Mouse (Mus musculus) limb, embryonic 12.5 days (tissue): ENCODE data around the gene Gm45808. TPM values are rescaled to one million over a fixed set of nuclear protein-coding genes. Genes with fewer than 3 reads are reported as not detected.
A peak's percentile ranks its signal among the peaks of the same experiment; 100 is the strongest.
"Not testable (repeated sequence)": the region's sequence is repeated elsewhere in the genome, so short reads cannot be mapped to it uniquely, and the experiment has no call there.

ENCODE experiments used
- ATAC-seq: fragments of 200-750 bp; cut with Nextera tagmentation; 2 replicates; pipeline ENCODE4 v1.8.0; 2017; ENCODE audit warnings: low read depth, moderate TSS enrichment; ENCODE audit not compliant: insufficient number of reproducible peaks, insufficient read depth, low FRiP score, low TSS enrichment
- H3K27ac ChIP-seq: fragments of 300-500 bp; sonication (generic); 2 replicates; pipeline ENCODE4 v1.5.1; 2016; ENCODE audit warnings: mild to moderate bottlenecking, moderate library complexity
- H3K27me3 ChIP-seq: fragments of 300-500 bp; sonication (generic); 2 replicates; pipeline ENCODE4 v1.6.1; 2016; ENCODE audit warnings: mild to moderate bottlenecking, moderate library complexity
- H3K36me3 ChIP-seq: fragments of 300-500 bp; sonication (generic); 2 replicates; pipeline ENCODE4 v1.6.1; 2016; ENCODE audit warnings: mild to moderate bottlenecking, moderate library complexity
- H3K4me1 ChIP-seq: fragments of 300-500 bp; sonication (generic); replicated peaks from 2 replicates; pipeline ENCODE4 v1.6.1; 2016
- H3K4me2 ChIP-seq: fragments of 300-500 bp; sonication (generic); 2 replicates; pipeline ENCODE4 v1.6.1; 2016; ENCODE audit warnings: mild to moderate bottlenecking, moderate library complexity
- H3K4me3 ChIP-seq: fragments of 300-500 bp; sonication (generic); replicated peaks from 2 replicates; pipeline ENCODE4 v1.5.1; 2016; ENCODE audit warnings: mild to moderate bottlenecking
- H3K9ac ChIP-seq: fragments of 300-500 bp; sonication (generic); replicated peaks from 2 replicates; pipeline ENCODE4 v1.6.1; 2016; ENCODE audit warnings: mild to moderate bottlenecking, moderate library complexity
- H3K9me3 ChIP-seq: fragments of 300-500 bp; sonication (generic); 2 replicates; pipeline ENCODE4 v1.6.1; 2016; ENCODE audit warnings: mild to moderate bottlenecking, moderate library complexity
- WGBS: fragments of 180-500 bp; shearing (Covaris S2); methylation state at CpG from one replicate; pipeline ENCODE4 v1.1.7; 2016; 5-methylcytosine and 5-hydroxymethylcytosine counted together
- polyA plus RNA-seq: library from polyadenylated mRNA; unstranded; fragments of >200 nt; fragmentation: Nextera tagmentation; extraction: Ambion mirVana; gene quantifications from 2 replicates; pipeline ENCODE4 v1.2.1, GENCODE M21; 2016

Gm45808 gene
- polyA plus RNA-seq: not detected in 2 replicates

- Histone ChIP-seq H3K4me2 (no peak within 1 kb of the TSS), H3K4me1 (peaks cover 27% of the 10 kb centered on the region), H3K9ac (no peak within 1 kb of the TSS), H3K36me3 (peaks cover under 1% of the 10 kb centered on the region; the same call in 1 of the 2 replicates), H3K27me3 (no peaks in the 10 kb centered on the region), H3K4me3 (no peak within 1 kb of the TSS; the same call in 1 of the 2 replicates), H3K27ac (peak within 1 kb of the TSS; percentile 74; the same call in 1 of the 2 replicates), H3K9me3 (no peaks in the 10 kb centered on the region)
- no peak for ATAC-seq
- WGBS: 81% methylated on average over 12 of the region's 12 CpGs
Observed at GRCm38 (mm10) chr7:45486761-45487415, at the start of gene Gm45808. Gene Gm45808, minus strand, starts transcription at chr7:45486811.

DNA sequence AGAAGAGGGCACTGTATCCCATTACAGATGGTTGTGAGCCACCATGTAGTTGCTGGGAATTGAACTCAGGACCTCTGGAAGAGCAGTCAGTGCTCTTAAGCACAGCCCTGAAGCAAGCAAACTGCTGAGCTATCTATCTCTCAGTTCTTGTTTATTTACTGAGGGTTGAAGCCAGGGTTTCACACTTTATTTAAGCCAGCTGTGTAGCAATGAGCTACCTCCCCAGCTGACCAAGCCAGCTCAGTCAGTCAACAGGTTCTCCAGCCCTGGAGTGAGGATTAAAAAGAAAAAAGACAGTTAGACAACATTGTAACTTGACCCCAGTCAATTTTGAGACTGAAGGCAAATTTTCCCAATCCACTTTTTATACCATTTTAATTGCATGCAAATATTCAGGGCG lies 49.1 kb upstream of the Gm45808 start:
- Histone ChIP-seq H3K4me1 (peaks cover 6% of the 10 kb centered on the region), H3K4me2 (no peak overlapping the region), H3K9ac (no peak overlapping the region), H3K9me3 (no peaks in the 10 kb centered on the region), H3K36me3 (no peaks in the 10 kb centered on the region), H3K27ac (no peak overlapping the region), H3K4me3 (no peak overlapping the region), H3K27me3 (peaks cover 7% of the 10 kb centered on the region; the same call in 1 of the 2 replicates)
- ATAC-seq: no peak
- 68% methylated on average over 1 of the region's 1 CpGs for WGBS

GRCm38 (mm10) chr7:45530643-45531042 lies 44.0 kb upstream of the Gm45808 start:
- Histone ChIP-seq H3K4me3 (no peak overlapping the region), H3K27ac (peak overlapping the region; percentile 12; the same call in 1 of the 2 replicates), H3K27me3 (0 out of 2 replicates have a peak, but pooled peaks cover 8% of the 10 kb centered on the region), H3K36me3 (no peaks in the 10 kb centered on the region), H3K4me1 (peaks cover 12% of the 10 kb centered on the region; the same call in 1 of the 2 replicates), H3K9me3 (no peaks in the 10 kb centered on the region), H3K9ac (0 out of 2 replicates have a peak overlapping the region, but pooled peaks have one; percentile 27), H3K4me2 (no peak overlapping the region)
- no peak for ATAC-seq
- WGBS: 85% methylated on average over 2 of the region's 2 CpGs

DNA sequence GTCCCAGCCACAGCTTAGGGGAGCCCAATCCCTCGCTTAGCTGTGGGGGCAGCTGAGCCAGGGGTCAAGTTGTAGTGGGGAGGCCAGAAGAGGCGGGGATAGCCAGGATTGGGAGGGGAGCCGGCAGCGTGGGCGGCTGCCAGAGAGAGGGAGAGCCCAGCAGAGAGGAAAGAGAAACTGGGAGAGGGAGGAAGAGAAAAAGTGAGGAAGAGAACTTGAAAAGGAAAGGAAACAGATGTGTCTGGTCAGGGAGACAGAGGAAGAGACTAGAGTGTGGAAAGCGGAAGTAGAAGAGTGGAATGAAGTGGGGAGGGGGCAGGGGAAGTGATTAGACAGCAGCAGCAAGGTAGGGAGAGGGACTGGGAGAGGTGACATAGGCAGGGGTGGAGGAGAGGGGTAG lies 42.9 kb upstream of the Gm45808 start:
- Histone ChIP-seq H3K4me2 (peak overlapping the region; percentile 21; the same call in 1 of the 2 replicates), H3K36me3 (peaks cover 4% of the 10 kb centered on the region; the same call in 1 of the 2 replicates), H3K9me3 (no peaks in the 10 kb centered on the region), H3K27me3 (0 out of 2 replicates have a peak, but pooled peaks cover 8% of the 10 kb centered on the region), H3K4me3 (no peak overlapping the region), H3K4me1 (peaks cover 22% of the 10 kb centered on the region), H3K27ac (peak overlapping the region; percentile 35; the same call in 1 of the 2 replicates), H3K9ac (peak overlapping the region; percentile 40; the same call in 1 of the 2 replicates)
- WGBS: 20% methylated on average over 6 of the region's 6 CpGs
- no peak for ATAC-seq

GRCm38 (mm10) chr7:45527169-45527568 lies 40.6 kb upstream of the Gm45808 start:
- H3K9ac ChIP-seq, H3K27ac ChIP-seq: not testable (repeated sequence)

GRCm38 (mm10) chr7:45526474-45527120 lies 40.0 kb upstream of the Gm45808 start:
- peak overlapping the region; percentile 93 for H3K27ac ChIP-seq
- peaks cover 20% of the 10 kb centered on the region for H3K36me3 ChIP-seq
- H3K9ac ChIP-seq: peak overlapping the region; percentile 47
- H3K4me2 ChIP-seq: peak overlapping the region; percentile 84
- peaks cover 41% of the 10 kb centered on the region for H3K4me1 ChIP-seq
- no peak for ATAC-seq
- H3K9me3 ChIP-seq: no peaks in the 10 kb centered on the region
- 0 out of 2 replicates have a peak, but pooled peaks cover 6% of the 10 kb centered on the region for H3K27me3 ChIP-seq
- WGBS: 25% methylated on average over 7 of the region's 7 CpGs
- H3K4me3 ChIP-seq: peak overlapping the region; percentile 78

More at GRCm38 (mm10) chr7:45527169-45527568, 40.6 kb upstream of the Gm45808 start:
- not testable (repeated sequence) for ATAC-seq, H3K4me2 ChIP-seq, H3K4me3 ChIP-seq, H3K27me3 ChIP-seq, H3K9me3 ChIP-seq
- Histone ChIP-seq H3K4me1 (peaks cover 40% of the 10 kb centered on the region), H3K36me3 (peaks cover 20% of the 10 kb centered on the region)
- whole genome bisulfite sequencing: 85% methylated on average over 6 of the region's 6 CpGs

GRCm38 (mm10) chr7:45525809-45526473 lies 39.3 kb upstream of the Gm45808 start, which contains the start of the genes Ppp1r15a and Plekha4:
Gene Ppp1r15a, minus strand, starts transcription at chr7:45526268.
Gene Plekha4, plus strand, starts transcription at chr7:45526330.
- Histone ChIP-seq H3K27me3 (0 out of 2 replicates have a peak, but pooled peaks cover 4% of the 10 kb centered on the region), H3K27ac (peak within 1 kb of the TSS; percentile 93), H3K4me3 (peak within 1 kb of the TSS; percentile 78), H3K4me1 (peaks cover 41% of the 10 kb centered on the region), H3K9me3 (no peaks in the 10 kb centered on the region), H3K4me2 (peak within 1 kb of the TSS; percentile 84), H3K36me3 (peaks cover 20% of the 10 kb centered on the region), H3K9ac (peak within 1 kb of the TSS; percentile 84)
- WGBS: under 1% methylated on average over 54 of the region's 54 CpGs
- peak; percentile 79 for ATAC-seq

- peak overlapping the region; percentile 84 for H3K4me2 ChIP-seq
- H3K27me3 ChIP-seq: 0 out of 2 replicates have a peak, but pooled peaks cover 2% of the 10 kb centered on the region
- peak overlapping the region; percentile 78 for H3K4me3 ChIP-seq
- H3K36me3 ChIP-seq: peaks cover 20% of the 10 kb centered on the region
- no peaks in the 10 kb centered on the region for H3K9me3 ChIP-seq
- peaks cover 38% of the 10 kb centered on the region for H3K4me1 ChIP-seq
- peak overlapping the region; percentile 84 for H3K9ac ChIP-seq
- H3K27ac ChIP-seq: peak overlapping the region; percentile 93
- ATAC-seq: no peak
- WGBS: 31% methylated on average over 12 of the region's 12 CpGs
Observed at GRCm38 (mm10) chr7:45524841-45525621, 38.4 kb upstream of the Gm45808 start.

- H3K4me3 ChIP-seq: peak overlapping the region; percentile 6; the same call in 1 of the 2 replicates
- H3K4me2 ChIP-seq: peak overlapping the region; percentile 32
- H3K36me3 ChIP-seq: peaks cover 20% of the 10 kb centered on the region
- peaks cover 37% of the 10 kb centered on the region for H3K4me1 ChIP-seq
- H3K27ac ChIP-seq: no peak overlapping the region
- 79% methylated on average over 13 of the region's 13 CpGs for WGBS
- no peaks in the 10 kb centered on the region for H3K27me3 ChIP-seq
- ATAC-seq: no peak
- H3K9me3 ChIP-seq: no peaks in the 10 kb centered on the region
- no peak overlapping the region; the same call in 1 of the 2 replicates for H3K9ac ChIP-seq
Observed at GRCm38 (mm10) chr7:45523678-45524170, 37.1 kb upstream of the Gm45808 start.
